Mouse (Mus musculus) bone marrow macrophage, adult 2 months (primary cell): Measurements from ENCODE around the gene Dnajc6.

Source experiments
- CTCF ChIP-seq: IDR thresholded peaks from 2 replicates; pipeline ENCODE4 v1.5.1; 2012; ENCODE audit warnings: low read depth, mild to moderate bottlenecking, low read length, moderate library complexity
- POLR2A ChIP-seq: IDR thresholded peaks from 2 replicates; pipeline ENCODE4 v1.6.1; 2012; ENCODE audit warnings: mild to moderate bottlenecking, low read depth, low read length, borderline replicate concordance

DNA sequence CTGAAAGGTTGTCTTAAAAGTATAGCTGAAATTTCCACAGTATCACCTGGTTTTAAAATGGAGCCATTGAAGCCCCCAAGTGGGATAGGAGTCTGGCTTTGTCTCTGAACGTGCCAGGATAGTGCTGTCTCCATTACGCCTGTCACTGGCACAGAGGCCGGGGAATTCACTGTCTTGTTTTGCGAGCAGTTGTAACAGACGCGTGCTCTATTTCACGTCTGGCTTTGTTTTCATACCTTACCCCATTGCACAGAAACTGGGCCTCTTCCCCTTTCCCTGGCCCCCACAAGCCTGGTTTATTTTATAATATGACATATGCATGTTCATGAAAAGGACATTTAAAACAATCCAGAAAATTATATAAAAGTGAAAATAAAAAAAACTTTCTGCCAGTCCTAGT is 66.4 kb downstream of the Dnajc6 start:
- TF ChIP-seq POLR2A (no peak), CTCF (no peak)
